ENCODE assay signal across 9 mouse cellular contexts in genomic region chr6:95445036-95445435, GRCm38 (mm10).
DNase-seq lines count a peak whose midpoint lies in the region; ATAC-seq lines count a peak whose summit lies in the region.
"Had no signal": no experiment of that assay in that cellular context is flagged by ENCODE, and none has a peak within 500 bp of the region (broad histone marks: within the 10 kb centered on the region; RNA-seq: fewer than 3 reads in every experiment).

No protein-coding gene starts in this region.

- H3K4me1 ChIP-seq in kidney, embryonic 14.5 days (ENCODE audit: control insufficient read depth, insufficient read depth, low read length), result no peaks in the 10 kb centered on the region
- H3K4me1 ChIP-seq: midbrain, embryonic 12.5 days had no signal

- H3K27me3 ChIP-seq in kidney, embryonic 14.5 days (ENCODE audit: control insufficient read depth, insufficient read depth, low read length), result no peaks in the 10 kb centered on the region
- H3K27me3 ChIP-seq: midbrain, embryonic 12.5 days had no signal

- no peak for ATAC-seq in kidney, embryonic 14.5 days (ENCODE audit: low FRiP score, low TSS enrichment)
- ATAC-seq in erythroid progenitor cell, adult 5-6 weeks (replicated peaks; ENCODE audit: low FRiP score, poor library complexity, severe bottlenecking), result no peak

- H3K9ac ChIP-seq in kidney, embryonic 14.5 days (ENCODE audit: low read depth, low read length), result no peak overlapping the region
- H3K9ac ChIP-seq: midbrain, embryonic 12.5 days had no signal

- 72% methylated on average over 4 of the region's 4 CpGs for WGBS in kidney, embryonic 14.5 days

- H3K4me2 ChIP-seq in kidney, embryonic 14.5 days (replicated peaks; ENCODE audit: low read depth, low read length), result no peak overlapping the region
- H3K4me2 ChIP-seq: midbrain, embryonic 12.5 days had no signal

- no peaks in the 10 kb centered on the region for H3K36me3 ChIP-seq in kidney, embryonic 14.5 days (ENCODE audit: control insufficient read depth, insufficient read depth, low read length)
- H3K36me3 ChIP-seq: midbrain, embryonic 12.5 days had no signal

- no peak overlapping the region for H3K4me3 ChIP-seq in kidney, embryonic 14.5 days (ENCODE audit: low read length)
- H3K4me3 ChIP-seq: midbrain, embryonic 12.5 days had no signal

- peaks cover 2% of the 10 kb centered on the region; the same call in 1 of the 2 replicates for H3K9me3 ChIP-seq in kidney, embryonic 14.5 days (ENCODE audit: control insufficient read depth, low read length)
- H3K9me3 ChIP-seq: midbrain, embryonic 12.5 days had no signal

- H3K27ac ChIP-seq in kidney, embryonic 14.5 days (ENCODE audit: low read depth, low read length), result no peak overlapping the region
- H3K27ac ChIP-seq: midbrain, embryonic 12.5 days had no signal

- peak; percentile 71 for DNase-seq in kidney, adult 18-20 months
- peak; percentile 10 for DNase-seq in cerebellum, adult 9-10 months
- DNase-seq in kidney, adult 9 months, result peak; percentile 76
- DNase-seq in testis, postnatal 14 days (ENCODE audit: low spot score), result peak; percentile 22
- no peak for DNase-seq in left cerebral cortex, adult 11 months (ENCODE audit: low spot score)
- no peak for DNase-seq in right cerebral cortex, adult 18-20 months

Comparison
In these comparisons a context has a peak if more than half of its experiments do, and no peak if none do; other contexts are left out.
1. DNase-seq: peak in kidney, adult 18-20 months (single experiment), cerebellum, adult 9-10 months (single experiment), kidney, adult 9 months (single experiment) and testis, postnatal 14 days (single experiment); none in left cerebral cortex, adult 11 months (single experiment) and right cerebral cortex, adult 18-20 months (single experiment).